Mouse (Mus musculus) lung, adult 2 months (tissue): ENCODE data around the gene Usp12. TPM values are rescaled to one million over a fixed set of nuclear protein-coding genes. Genes with fewer than 3 reads are reported as not detected.

Experiments used
- DNase-seq: peaks from one replicate; pipeline ENCODE4 v3.0.0; 2022
- H3K4me1 ChIP-seq: fragments of 200-500 bp; 2 replicates; pipeline ENCODE4 v1.6.1; 2011; ENCODE audit warnings: low read length; ENCODE audit not compliant: control insufficient read depth, insufficient read depth
- H3K4me3 ChIP-seq: fragments of 200-500 bp; replicated peaks from 2 replicates; pipeline ENCODE3; 2011; ENCODE audit warnings: low read depth, mild to moderate bottlenecking, control low read depth, low read length; ENCODE audit errors: extremely low read depth
- CTCF ChIP-seq: fragments of 200-500 bp; IDR thresholded peaks from 2 replicates; pipeline ENCODE4 v1.5.1; 2011; ENCODE audit warnings: mild to moderate bottlenecking, low read length, control low read depth; ENCODE audit not compliant: insufficient read depth
- POLR2A ChIP-seq: fragments of 200-500 bp; IDR thresholded peaks from 2 replicates; pipeline ENCODE4 v1.6.1; 2011; ENCODE audit warnings: low read depth, mild to moderate bottlenecking, control low read depth, low read length, borderline replicate concordance; ENCODE audit errors: extremely low read depth
- WGBS: fragments of 180-500 bp; shearing (Covaris S2); methylation state at CpG from one replicate; pipeline ENCODE4 v1.1.7; 2018; 5-methylcytosine and 5-hydroxymethylcytosine counted together
- polyA plus RNA-seq: library from polyadenylated mRNA; depleted of rRNA; stranded (reverse); fragments of >200 nt; gene quantifications from 2 replicates; pipeline ENCODE4 v1.2.3, GENCODE M21; 2012; rRNA removed

Gene Usp12
- polyA plus RNA-seq, 1 experiment = 14.9 TPM

DNA sequence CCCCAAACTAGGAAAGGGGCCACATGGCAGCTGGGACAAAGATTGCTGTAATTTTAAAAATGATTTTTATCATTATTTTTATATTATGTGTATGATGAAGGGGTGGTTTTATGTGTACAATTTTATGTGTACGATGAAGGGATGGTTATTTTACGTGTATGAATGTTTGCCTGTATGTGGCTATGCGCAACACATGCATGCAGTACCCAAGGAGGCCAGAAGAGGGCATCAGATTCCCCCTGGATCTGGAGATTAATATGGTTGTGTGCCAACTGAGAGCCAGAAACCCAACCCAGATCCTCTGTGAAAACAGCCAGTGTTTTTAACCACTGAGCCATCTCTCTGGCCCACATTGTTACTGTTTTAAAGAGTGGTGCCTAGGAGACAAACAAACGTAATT is 90.6 kb downstream of the Usp12 start:
- no peaks in the 10 kb centered on the region for H3K4me1 ChIP-seq
- no peak for DNase-seq
- no peak overlapping the region for H3K4me3 ChIP-seq
- TF ChIP-seq POLR2A = no peak
- TF ChIP-seq CTCF = no peak
- 95% methylated on average over 4 of the region's 4 CpGs for WGBS

DNA sequence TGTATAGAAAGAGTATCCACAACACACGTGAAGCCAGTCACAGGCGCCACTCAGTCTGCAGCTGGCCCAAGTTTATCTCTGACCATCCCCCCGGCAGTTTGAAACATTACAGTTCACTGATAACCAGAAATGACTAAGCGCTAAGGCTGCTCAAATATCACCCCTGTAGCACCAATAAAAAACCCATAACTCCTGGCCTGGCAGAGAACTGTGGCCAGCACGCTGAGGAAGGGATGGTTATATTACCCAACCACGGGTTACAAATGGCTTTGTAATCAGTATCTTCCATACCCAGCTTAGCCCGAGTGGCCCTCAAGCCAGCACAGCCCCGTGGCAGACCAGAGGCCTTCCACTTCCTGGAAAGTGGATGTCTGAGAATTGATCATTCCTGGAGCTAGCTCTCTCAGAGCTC is 91.1 kb downstream of the Usp12 start:
- DNase-seq = no peak
- WGBS = 28% methylated on average over 8 of the region's 8 CpGs
- Histone ChIP-seq H3K4me1 (no peaks in the 10 kb centered on the region), H3K4me3 (no peak overlapping the region)
- TF ChIP-seq CTCF = no peak
- TF ChIP-seq POLR2A = no peak

GRCm38 (mm10) chr5:146700099-146700498 is 94.7 kb downstream of the Usp12 start:
- WGBS = 68% methylated on average over 10 of the region's 10 CpGs
- TF ChIP-seq POLR2A = no peak
- TF ChIP-seq CTCF = no peak
- H3K4me1 ChIP-seq = no peaks in the 10 kb centered on the region
- DNase-seq = no peak
- no peak overlapping the region for H3K4me3 ChIP-seq

- 70% methylated on average over 4 of the region's 4 CpGs for WGBS
- Histone ChIP-seq H3K4me1 (no peaks in the 10 kb centered on the region), H3K4me3 (no peak overlapping the region)
- no peak for TF ChIP-seq CTCF
- DNase-seq = no peak
Measured at GRCm38 (mm10) chr5:146699433-146700019, 95.3 kb downstream of the Usp12 start.

GRCm38 (mm10) chr5:146695543-146695942 is 99.3 kb downstream of the Usp12 start:
- H3K4me3 ChIP-seq = no peak overlapping the region
- TF ChIP-seq CTCF (no peak), POLR2A (no peak)
- peaks cover 8% of the 10 kb centered on the region for H3K4me1 ChIP-seq
- DNase-seq = no peak
- WGBS = 60% methylated on average over 5 of the region's 5 CpGs

DNA sequence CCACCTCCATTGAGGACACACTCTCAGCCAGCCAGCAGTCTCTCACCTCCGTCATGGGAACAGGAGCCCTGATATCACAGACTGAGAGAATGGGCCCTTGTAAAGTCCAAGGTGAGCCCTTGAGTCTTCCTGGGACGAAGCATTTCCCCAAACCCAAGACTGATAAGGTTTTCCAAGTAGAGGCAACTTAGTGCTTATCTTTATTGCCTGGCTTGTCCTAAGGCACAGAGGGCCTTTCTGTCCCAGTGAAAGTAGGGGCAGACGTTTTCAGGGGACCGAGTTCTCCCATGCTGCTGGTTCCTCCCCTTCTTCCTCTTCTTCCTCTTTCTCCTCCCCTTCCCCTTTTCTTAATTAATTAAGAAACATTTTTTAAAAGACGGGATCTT is 101.8 kb downstream of the Usp12 start:
- 62% methylated on average over 5 of the region's 5 CpGs for WGBS
- DNase-seq = no peak
- H3K4me3 ChIP-seq = no peak overlapping the region
- peaks cover 8% of the 10 kb centered on the region for H3K4me1 ChIP-seq
- TF ChIP-seq CTCF = no peak
- TF ChIP-seq POLR2A = no peak

DNA sequence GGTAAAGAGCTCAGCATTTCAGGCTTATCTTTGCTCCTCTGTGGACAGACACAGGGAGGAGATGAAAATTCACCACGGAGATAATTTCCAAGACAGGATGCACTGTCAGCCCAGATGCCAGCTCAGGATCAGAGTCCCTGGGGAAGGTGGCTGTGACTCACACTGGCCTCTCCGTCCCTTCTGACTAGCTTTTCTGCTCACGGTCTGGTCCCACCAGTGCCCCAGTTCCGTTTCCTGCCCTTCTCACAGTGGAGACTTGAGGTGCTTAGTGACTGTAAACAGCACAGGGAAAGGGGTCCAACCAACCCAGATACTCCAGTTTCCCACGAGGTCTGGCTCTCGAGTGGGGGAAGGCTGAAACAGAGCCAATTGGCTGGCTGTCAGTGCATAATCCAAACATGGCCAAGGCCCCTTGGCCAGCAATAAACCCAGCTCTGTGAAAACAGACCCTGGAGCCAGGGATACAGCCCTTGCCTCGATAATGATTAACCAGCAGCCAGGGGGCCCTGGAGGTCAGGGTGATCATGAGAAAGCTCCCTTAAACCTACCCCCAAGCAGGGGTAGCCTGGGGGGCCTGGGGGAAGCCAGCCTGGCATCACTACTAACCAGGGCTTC is 102.3 kb downstream of the Usp12 start:
- DNase-seq = peak; percentile 39
- Histone ChIP-seq H3K4me3 (no peak overlapping the region), H3K4me1 (peaks cover 8% of the 10 kb centered on the region)
- no peak for TF ChIP-seq CTCF
- 0 out of 2 replicates have a peak, but pooled peaks have one; percentile 12 for TF ChIP-seq POLR2A
- WGBS = 9% methylated on average over 7 of the region's 7 CpGs

DNA sequence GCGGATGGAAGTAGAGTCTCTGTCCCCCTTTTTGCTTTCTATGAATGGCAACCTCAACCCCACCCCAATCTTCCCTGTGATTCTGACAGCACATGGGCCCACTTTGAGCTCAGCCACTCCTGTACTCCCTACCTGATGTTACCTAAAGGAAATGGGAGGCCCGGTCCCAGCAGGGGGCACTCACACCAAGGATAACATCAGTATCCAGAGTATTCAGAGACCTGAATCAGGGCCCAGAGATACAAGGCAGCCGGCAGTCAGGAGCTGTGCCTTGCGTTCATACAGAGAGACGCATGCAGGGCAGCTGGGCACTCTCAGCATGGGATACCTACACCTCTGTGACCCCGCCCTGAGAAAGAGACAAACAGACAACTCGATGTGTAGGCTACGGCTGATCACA is 103.1 kb downstream of the Usp12 start:
- H3K4me1 ChIP-seq = peaks cover 8% of the 10 kb centered on the region
- no peak for DNase-seq
- WGBS = 71% methylated on average over 8 of the region's 8 CpGs
- H3K4me3 ChIP-seq = no peak overlapping the region
- TF ChIP-seq CTCF = 0 out of 2 replicates have a peak, but pooled peaks have one; percentile 1
- TF ChIP-seq POLR2A = no peak

- DNase-seq = peak; percentile 60
- Histone ChIP-seq H3K4me3 (no peak overlapping the region), H3K4me1 (peaks cover 6% of the 10 kb centered on the region)
- no peak for TF ChIP-seq POLR2A
- WGBS = 35% methylated on average over 17 of the region's 17 CpGs
Measured at GRCm38 (mm10) chr5:146687541-146688313, 107.1 kb downstream of the Usp12 start.

GRCm38 (mm10) chr5:146686954-146687353 is 107.9 kb downstream of the Usp12 start:
- WGBS = 72% methylated on average over 12 of the region's 12 CpGs
- TF ChIP-seq CTCF = no peak
- TF ChIP-seq POLR2A = no peak
- H3K4me1 ChIP-seq = no peaks in the 10 kb centered on the region
- no peak overlapping the region for H3K4me3 ChIP-seq
- no peak for DNase-seq

Other genes with a start within 250 kb of the Usp12 start
- not detected in 2 replicates for gene Gm3415, start 238.9 kb downstream of the Usp12 start, polyA plus RNA-seq
- not detected in 2 replicates for gene Gpr12, start 209.8 kb downstream of the Usp12 start, polyA plus RNA-seq
- 43.4 and 72.0 TPM in 2 replicates for gene Rpl21, start 37.9 kb upstream of the Usp12 start, polyA plus RNA-seq
- gene Rasl11a, start 50.1 kb upstream of the Usp12 start, polyA plus RNA-seq = 20.5 and 26.7 TPM in 2 replicates
- 35.2 and 52.8 TPM in 2 replicates for gene Gtf3a, start 153.7 kb upstream of the Usp12 start, polyA plus RNA-seq
- gene Mtif3, start 168.8 kb upstream of the Usp12 start, polyA plus RNA-seq = 7.8 and 8.6 TPM in 2 replicates